Mouse (Mus musculus): ENCODE data around the gene Nfatc4. TPM values are rescaled to one million over a fixed set of nuclear protein-coding genes. Genes with fewer than 3 reads are reported as not detected.
A peak's percentile ranks its signal among the peaks of the same experiment; 100 is the strongest.

The Nfatc4 gene
- polyA plus RNA-seq, 1 experiment from 2014 or later, result 9.8 TPM

DNA sequence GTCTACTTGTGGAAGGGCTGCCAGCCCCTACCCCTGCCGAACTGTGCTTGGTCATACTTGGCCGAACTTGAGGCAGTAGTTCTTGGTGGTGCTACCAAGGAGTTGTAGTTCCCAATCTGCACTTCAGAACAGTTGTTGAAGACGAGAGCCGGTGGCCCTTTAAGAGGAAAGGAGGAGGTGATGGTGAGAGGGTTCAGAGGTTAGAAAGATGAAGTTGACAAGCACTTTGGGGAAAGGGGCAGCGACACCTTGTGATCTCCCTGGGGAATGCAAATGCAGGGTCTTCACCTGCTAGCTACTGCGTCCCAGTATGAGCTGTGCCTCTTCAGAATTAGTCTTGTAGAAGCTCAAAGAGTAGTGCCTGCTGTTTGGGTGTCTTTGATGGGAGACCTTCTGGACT is 37.7 kb upstream of the Nfatc4 start:
- Histone ChIP-seq H3K4me1 (peaks cover 30% of the 10 kb centered on the region), H3K9ac (replicated peaks) (no peak overlapping the region), H3K27ac (replicated peaks) (no peak overlapping the region), H3K27me3 (replicated peaks) (peaks cover 90% of the 10 kb centered on the region), H3K4me2 (no peak overlapping the region), H3K9me3 (replicated peaks) (no peaks in the 10 kb centered on the region), H3K36me3 (no peaks in the 10 kb centered on the region), H3K4me3 (replicated peaks) (no peak overlapping the region)
- WGBS, result 35% methylated on average over 6 of the region's 6 CpGs
- ATAC-seq (ENCODE audit: low FRiP score), result no peak

DNA sequence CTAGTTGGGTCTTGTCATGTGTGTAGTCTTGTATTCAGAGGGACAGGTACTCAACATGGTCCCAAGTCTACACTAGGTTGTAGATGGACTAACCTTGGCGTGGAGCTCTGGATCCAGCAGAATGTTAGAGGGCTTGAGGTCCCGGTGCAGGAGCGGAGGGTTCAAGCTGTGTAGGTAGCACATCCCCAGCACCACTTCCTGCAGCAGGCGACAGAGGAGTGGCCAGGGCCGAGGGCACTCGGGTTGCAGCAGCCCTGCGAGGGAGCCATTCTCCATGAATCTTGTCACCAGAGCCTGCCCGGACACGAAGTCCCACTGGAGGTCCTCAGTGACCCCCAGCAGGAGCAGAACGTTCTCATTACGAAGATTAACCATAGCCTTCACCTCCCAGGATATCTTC is 35.2 kb upstream of the Nfatc4 start:
- Histone ChIP-seq H3K9ac (replicated peaks) (no peak overlapping the region), H3K27me3 (replicated peaks) (peaks cover 73% of the 10 kb centered on the region), H3K4me3 (replicated peaks) (peak overlapping the region; percentile 22; the same call in 1 of the 2 replicates), H3K36me3 (no peaks in the 10 kb centered on the region), H3K27ac (replicated peaks) (no peak overlapping the region), H3K4me2 (peak overlapping the region; percentile 54), H3K4me1 (peaks cover 21% of the 10 kb centered on the region), H3K9me3 (replicated peaks) (no peaks in the 10 kb centered on the region)
- 30% methylated on average over 11 of the region's 11 CpGs for WGBS
- ATAC-seq (ENCODE audit: low FRiP score), result no peak

DNA sequence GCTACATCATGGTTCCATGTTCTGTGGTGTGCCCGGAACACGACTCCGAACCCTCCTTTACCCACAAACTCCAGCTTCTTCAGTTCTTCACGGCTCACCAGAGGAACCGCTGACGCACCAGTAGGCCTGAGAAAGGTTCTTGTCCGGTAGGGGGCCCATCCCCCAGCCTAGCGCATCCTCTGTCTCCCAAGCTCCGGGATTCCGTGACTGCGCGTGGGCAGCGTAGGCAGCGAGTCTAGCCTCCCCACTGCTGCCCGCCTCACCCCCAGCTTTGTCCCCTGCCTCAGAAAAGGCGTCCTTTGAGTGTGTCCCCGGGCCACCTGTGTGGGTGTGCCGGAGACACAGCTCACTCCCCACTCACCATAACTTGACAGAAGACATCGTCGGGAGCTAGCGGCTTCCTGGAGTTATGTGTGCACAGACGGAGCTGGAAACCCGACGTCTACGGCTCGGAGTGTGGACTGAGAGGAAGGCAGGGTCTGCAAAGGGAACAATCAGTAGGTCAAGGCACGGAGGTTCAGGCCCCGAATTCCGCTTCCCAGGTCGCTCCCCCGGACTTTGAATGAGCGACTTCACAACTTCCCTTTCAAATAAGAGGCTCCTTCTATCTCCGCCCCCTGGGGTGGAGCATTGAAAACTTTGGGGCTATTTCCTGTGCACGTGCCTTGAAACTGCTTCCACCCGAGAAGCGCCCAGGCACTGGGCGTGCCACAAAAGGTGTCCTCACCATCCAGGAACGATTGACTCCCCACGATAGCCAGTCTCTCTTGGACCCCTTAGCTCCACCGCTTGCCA is 34.5 kb upstream of the Nfatc4 start, which contains the start of gene Ripk3:
Gene Ripk3 (minus strand): TSS at position 610 of the 795 bp plus-strand sequence.
- H3K4me2 ChIP-seq, result peak within 1 kb of the TSS; percentile 54
- H3K36me3 ChIP-seq, result no peaks in the 10 kb centered on the region
- H3K4me1 ChIP-seq, result peaks cover 18% of the 10 kb centered on the region
- H3K27me3 ChIP-seq (replicated peaks), result peaks cover 66% of the 10 kb centered on the region
- no peaks in the 10 kb centered on the region for H3K9me3 ChIP-seq (replicated peaks)
- H3K4me3 ChIP-seq (replicated peaks), result peak within 1 kb of the TSS; percentile 22
- 5% methylated on average over 40 of the region's 40 CpGs for WGBS
- no peak within 1 kb of the TSS for H3K9ac ChIP-seq (replicated peaks)
- ATAC-seq (ENCODE audit: low FRiP score), result no peak
- no peak within 1 kb of the TSS for H3K27ac ChIP-seq (replicated peaks)

DNA sequence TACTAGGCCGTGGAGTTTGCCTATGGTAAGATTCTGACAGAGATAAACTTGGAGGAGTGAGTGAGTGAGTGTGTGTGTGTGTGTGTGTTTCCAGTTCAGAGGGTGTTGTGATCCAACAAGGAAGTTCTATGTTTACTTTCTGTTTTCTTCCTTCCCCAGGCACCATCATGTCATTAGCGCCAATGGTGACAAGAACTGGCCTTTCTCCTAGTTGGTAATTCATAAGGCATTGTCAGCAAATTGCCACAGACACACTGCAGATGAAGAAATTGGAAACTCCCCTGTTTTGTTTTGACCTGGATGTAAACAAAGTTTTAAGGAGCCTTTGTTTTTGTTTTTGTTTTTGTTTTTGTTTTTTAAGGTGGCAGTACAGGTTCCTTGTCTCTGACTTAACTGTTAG is 29.5 kb upstream of the Nfatc4 start:
- H3K9me3 ChIP-seq (replicated peaks), result no peaks in the 10 kb centered on the region
- 76% methylated on average over 2 of the region's 2 CpGs for WGBS
- no peak for ATAC-seq (ENCODE audit: low FRiP score)

DNA sequence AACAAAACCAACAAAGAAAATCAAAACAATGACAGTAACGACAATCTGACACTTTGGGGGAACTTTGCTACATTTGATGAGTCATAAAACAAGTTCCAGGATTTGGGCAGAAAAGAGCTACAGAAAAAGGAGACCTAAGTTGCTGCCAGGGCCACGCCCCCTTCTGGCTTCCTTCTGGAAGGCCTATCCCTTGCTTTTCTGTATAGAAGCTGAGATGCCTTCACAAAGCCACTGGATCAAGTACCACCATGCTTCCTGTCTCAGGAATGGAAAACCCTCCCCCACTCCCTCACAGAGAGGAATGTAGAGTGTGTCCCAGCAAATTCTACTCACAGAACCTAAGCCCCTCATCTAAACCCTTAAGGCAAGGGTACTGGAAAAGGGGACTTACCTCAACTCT is 29.0 kb upstream of the Nfatc4 start:
- Histone ChIP-seq H3K36me3 (no peaks in the 10 kb centered on the region), H3K27me3 (replicated peaks) (peaks cover 19% of the 10 kb centered on the region), H3K27ac (replicated peaks) (no peak overlapping the region), H3K4me2 (no peak overlapping the region), H3K9ac (replicated peaks) (no peak overlapping the region), H3K9me3 (replicated peaks) (no peaks in the 10 kb centered on the region), H3K4me1 (no peaks in the 10 kb centered on the region), H3K4me3 (replicated peaks) (no peak overlapping the region)
- WGBS, result 63% methylated on average over 2 of the region's 2 CpGs
- ATAC-seq (ENCODE audit: low FRiP score), result no peak

More for the DNA sequence above, 29.5 kb upstream of the Nfatc4 start:
- Histone ChIP-seq H3K9ac (replicated peaks) (no peak overlapping the region), H3K4me1 (peaks cover 3% of the 10 kb centered on the region), H3K36me3 (no peaks in the 10 kb centered on the region), H3K27ac (replicated peaks) (no peak overlapping the region), H3K4me2 (no peak overlapping the region), H3K4me3 (replicated peaks) (no peak overlapping the region), H3K27me3 (replicated peaks) (peaks cover 23% of the 10 kb centered on the region)

DNA sequence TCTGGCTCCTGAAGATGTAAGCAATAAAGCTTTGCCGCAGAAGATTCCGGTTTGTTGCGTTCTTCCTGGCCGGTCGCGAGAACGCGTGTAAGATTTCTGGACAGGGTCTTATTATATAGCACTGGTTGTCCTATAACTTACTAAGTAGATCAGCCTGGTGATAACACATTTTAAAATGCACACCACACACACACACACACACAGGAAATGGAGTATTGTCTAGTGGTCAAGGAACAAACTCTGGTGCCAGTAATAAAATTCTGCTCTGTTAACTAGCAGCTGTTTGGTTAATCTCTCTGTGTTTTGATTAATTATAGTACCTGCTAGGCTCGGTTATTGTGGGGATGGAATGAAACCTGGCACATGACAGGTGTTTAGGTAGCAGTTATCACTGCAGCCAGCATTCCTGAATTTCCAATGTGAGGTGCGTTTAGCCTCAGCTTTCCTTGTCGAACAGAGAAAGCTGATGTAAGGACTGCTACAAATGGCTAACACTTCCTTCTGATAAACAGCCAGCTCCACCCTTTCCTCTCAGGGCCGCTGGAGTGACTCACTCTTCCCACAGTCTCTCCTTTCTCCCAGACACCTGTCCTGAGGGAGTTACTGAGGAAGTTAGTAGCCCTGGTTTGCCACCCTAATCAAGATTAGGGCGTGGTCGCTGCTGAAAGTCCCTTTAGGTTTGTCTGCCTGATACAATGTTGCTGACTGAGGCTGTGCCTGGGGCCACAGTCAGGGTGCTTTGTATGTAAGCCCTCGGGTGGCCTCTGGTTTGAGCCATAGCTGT is 27.4 kb upstream of the Nfatc4 start:
- Histone ChIP-seq H3K36me3 (no peaks in the 10 kb centered on the region), H3K27me3 (replicated peaks) (peaks cover 3% of the 10 kb centered on the region; the same call in 1 of the 2 replicates), H3K9me3 (replicated peaks) (no peaks in the 10 kb centered on the region), H3K9ac (replicated peaks) (no peak overlapping the region), H3K4me3 (replicated peaks) (no peak overlapping the region), H3K27ac (replicated peaks) (no peak overlapping the region), H3K4me1 (no peaks in the 10 kb centered on the region), H3K4me2 (no peak overlapping the region)
- ATAC-seq (ENCODE audit: low FRiP score), result no peak
- WGBS, result 90% methylated on average over 15 of the region's 15 CpGs

DNA sequence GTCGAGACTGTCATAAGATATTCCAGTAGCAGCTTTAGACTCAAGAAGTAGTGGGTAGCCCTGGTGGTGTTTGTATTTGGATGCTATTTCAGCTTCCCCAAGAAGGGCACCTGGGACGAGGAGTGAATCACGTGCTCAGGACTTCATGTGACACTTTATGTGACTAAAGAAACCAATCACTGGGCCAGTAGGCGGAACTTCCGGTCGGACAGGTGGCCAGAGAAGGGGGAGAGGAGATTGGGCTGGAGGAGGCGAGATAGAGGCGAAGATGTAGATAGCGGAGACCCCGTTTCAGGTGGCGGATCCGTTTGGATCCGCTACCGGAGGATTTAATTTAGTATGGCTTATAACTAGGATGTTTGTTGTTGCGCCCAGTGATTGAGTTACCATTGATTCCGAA is 8.1 kb upstream of the Nfatc4 start:
- no peaks in the 10 kb centered on the region for H3K9me3 ChIP-seq (replicated peaks)
- peak overlapping the region; percentile 46 for H3K9ac ChIP-seq (replicated peaks)
- 0 out of 2 replicates have a peak overlapping the region, but pooled peaks have one; percentile 28 for H3K27ac ChIP-seq (replicated peaks)
- peak overlapping the region; percentile 50 for H3K4me3 ChIP-seq (replicated peaks)
- H3K36me3 ChIP-seq, result no peaks in the 10 kb centered on the region
- 26% methylated on average over 16 of the region's 16 CpGs for WGBS
- H3K4me1 ChIP-seq, result peaks cover 5% of the 10 kb centered on the region; the same call in 1 of the 2 replicates
- no peaks in the 10 kb centered on the region for H3K27me3 ChIP-seq (replicated peaks)
- peak; percentile 94 for ATAC-seq (ENCODE audit: low FRiP score)
- H3K4me2 ChIP-seq, result peak overlapping the region; percentile 65

DNA sequence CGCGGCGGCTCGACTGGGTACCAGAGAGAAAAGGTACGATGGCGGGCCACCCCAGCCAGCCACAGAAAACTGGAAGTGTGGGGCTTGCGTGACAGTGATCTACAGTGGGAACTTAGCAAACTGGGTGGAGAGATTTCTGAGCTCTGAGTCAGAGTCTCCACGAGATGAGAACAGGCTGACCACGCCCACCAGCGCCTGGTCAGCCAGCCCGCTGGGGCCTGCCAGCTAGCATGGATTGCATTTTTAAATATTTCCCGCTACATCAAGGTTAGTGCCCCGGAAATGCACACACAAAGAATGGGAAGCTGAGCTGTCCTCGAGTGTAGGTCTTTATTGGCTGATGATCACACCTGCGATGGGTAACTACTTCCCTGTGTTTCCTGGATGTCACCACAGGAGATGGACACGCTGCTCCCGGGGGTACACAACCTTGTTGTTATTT is 7.6 kb upstream of the Nfatc4 start:
- 24% methylated on average over 17 of the region's 17 CpGs for WGBS
- peak overlapping the region; percentile 65 for H3K4me2 ChIP-seq

DNA sequence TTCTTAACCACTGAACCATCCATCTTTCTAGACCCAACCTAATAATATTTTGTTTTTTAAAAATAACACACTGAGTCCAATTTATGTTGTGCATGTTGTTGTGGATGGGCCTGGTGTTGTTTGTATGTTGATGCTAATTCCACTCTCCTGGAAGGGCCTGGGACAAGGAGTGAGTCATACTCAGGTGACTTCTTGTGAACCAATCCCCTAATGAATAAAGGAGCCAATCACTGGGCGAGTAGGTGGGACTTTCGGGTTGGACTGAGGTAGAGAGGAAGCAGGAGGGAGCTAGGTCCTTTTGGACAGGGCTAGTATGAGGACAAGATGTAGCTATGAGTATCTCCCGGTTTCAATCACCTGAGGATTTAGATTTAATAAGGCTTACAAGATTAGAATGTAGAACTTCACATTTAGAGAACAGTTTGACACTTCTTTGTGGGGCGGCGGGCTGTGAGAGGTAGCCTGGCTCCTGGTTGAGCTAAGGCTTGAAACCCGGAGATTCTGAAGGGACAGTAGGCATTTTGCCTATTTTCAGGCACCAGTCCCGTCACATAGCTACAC is 3.0 kb upstream of the Nfatc4 start:
- H3K4me1 ChIP-seq, result peaks cover 27% of the 10 kb centered on the region
- no peak overlapping the region for H3K27ac ChIP-seq (replicated peaks)
- 81% methylated on average over 7 of the region's 7 CpGs for WGBS
- ATAC-seq (ENCODE audit: low FRiP score), result no peak
- H3K9me3 ChIP-seq (replicated peaks), result no peaks in the 10 kb centered on the region
- H3K36me3 ChIP-seq, result no peaks in the 10 kb centered on the region
- H3K9ac ChIP-seq (replicated peaks), result no peak overlapping the region
- H3K4me2 ChIP-seq, result no peak overlapping the region
- H3K4me3 ChIP-seq (replicated peaks), result no peak overlapping the region
- peaks cover 3% of the 10 kb centered on the region for H3K27me3 ChIP-seq (replicated peaks)

More for the DNA sequence above, 7.6 kb upstream of the Nfatc4 start:
- H3K9ac ChIP-seq (replicated peaks), result peak overlapping the region; percentile 46
- no peaks in the 10 kb centered on the region for H3K9me3 ChIP-seq (replicated peaks)
- H3K27me3 ChIP-seq (replicated peaks), result no peaks in the 10 kb centered on the region; the same call in 1 of the 2 replicates
- 0 out of 2 replicates have a peak overlapping the region, but pooled peaks have one; percentile 28 for H3K27ac ChIP-seq (replicated peaks)
- ATAC-seq (ENCODE audit: low FRiP score), result peak; percentile 71
- no peaks in the 10 kb centered on the region for H3K36me3 ChIP-seq
- H3K4me3 ChIP-seq (replicated peaks), result peak overlapping the region; percentile 50
- H3K4me1 ChIP-seq, result peaks cover 5% of the 10 kb centered on the region; the same call in 1 of the 2 replicates

DNA sequence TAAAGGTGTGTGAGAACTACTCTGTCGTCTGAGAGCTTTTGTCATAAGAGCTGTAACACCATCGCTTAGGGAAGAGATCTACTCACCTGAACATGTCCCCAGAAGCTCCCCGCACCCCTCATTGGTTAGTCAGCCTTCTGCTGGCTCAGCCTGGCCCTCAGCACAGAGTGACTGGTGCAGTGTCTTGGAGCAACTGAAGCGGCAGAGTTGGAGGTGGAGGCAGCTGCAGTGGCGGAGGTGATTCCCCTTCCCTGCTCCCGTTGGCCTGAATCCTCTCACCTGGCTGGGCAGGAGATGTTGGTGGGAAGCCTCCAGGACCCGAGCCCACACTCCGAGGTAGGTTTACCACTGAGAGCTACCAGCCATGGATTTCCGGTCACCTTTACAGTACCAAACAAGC is 2.4 kb upstream of the Nfatc4 start:
- H3K4me3 ChIP-seq (replicated peaks), result no peak overlapping the region
- 84% methylated on average over 9 of the region's 9 CpGs for WGBS
- H3K27ac ChIP-seq (replicated peaks), result no peak overlapping the region
- H3K9ac ChIP-seq (replicated peaks), result no peak overlapping the region
- peaks cover 30% of the 10 kb centered on the region for H3K4me1 ChIP-seq
- peaks cover 6% of the 10 kb centered on the region for H3K27me3 ChIP-seq (replicated peaks)
- ATAC-seq (ENCODE audit: low FRiP score), result no peak
- H3K9me3 ChIP-seq (replicated peaks), result no peaks in the 10 kb centered on the region
- H3K4me2 ChIP-seq, result no peak overlapping the region
- H3K36me3 ChIP-seq, result no peaks in the 10 kb centered on the region

DNA sequence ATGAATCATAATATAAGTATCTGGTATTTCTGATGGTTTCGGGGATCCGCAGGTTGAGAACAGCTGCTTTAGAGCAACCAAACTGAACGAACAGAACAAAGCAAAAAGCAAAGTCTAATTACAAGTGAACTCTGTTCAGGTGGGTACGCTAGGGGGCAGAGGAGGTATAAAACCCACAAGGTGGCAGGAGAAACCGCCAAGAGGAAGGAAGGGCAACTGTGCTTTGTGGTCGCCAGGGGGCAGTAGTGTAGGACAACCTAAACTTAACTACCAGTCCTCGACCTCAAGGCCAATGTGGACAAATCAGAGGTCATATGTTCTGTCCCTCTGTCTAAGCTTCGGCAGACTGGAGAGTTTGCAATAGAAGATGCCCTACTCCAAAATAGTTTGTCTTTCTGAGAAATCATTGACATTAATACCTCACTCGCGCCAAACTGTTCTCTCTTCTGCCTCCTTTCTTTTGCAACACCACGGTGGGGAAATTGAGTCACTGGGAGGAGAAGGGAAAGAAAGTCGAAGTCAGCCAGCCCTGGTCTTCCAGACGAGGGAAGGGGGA is 431 bp upstream of the Nfatc4 start:
- no peak for ATAC-seq (ENCODE audit: low FRiP score)
- Histone ChIP-seq H3K9ac (replicated peaks) (peak overlapping the region; percentile 67), H3K4me3 (replicated peaks) (peak overlapping the region; percentile 60), H3K27ac (replicated peaks) (peak overlapping the region; percentile 79), H3K4me2 (peak overlapping the region; percentile 96), H3K27me3 (replicated peaks) (peaks cover 18% of the 10 kb centered on the region), H3K4me1 (peaks cover 44% of the 10 kb centered on the region), H3K36me3 (no peaks in the 10 kb centered on the region), H3K9me3 (replicated peaks) (no peaks in the 10 kb centered on the region)
- WGBS, result 7% methylated on average over 13 of the region's 13 CpGs

Data from neural tube, embryonic 15.5 days (tissue).